Mouse (Mus musculus) cerebellum, adult 18-20 months (tissue): ENCODE results near the gene Sar1a.

ENCODE experiments used
- DNase-seq, 2 experiments: peaks; one replicate each; pipeline ENCODE4 v3.0.0; 2021

The Sar1a gene

GRCm38 (mm10) chr10:61736671-61737078 lies 56.6 kb downstream of the Sar1a start:
- no peak for DNase-seq

GRCm38 (mm10) chr10:61737537-61737936 lies 57.4 kb downstream of the Sar1a start:
- no peak for DNase-seq

GRCm38 (mm10) chr10:61738126-61738525 lies 58.0 kb downstream of the Sar1a start:
- DNase-seq, result no peak

GRCm38 (mm10) chr10:61741306-61741705 lies 61.2 kb downstream of the Sar1a start:
- no peak for DNase-seq

GRCm38 (mm10) chr10:61741873-61742272 lies 61.8 kb downstream of the Sar1a start:
- DNase-seq, result no peak

GRCm38 (mm10) chr10:61742336-61742735 lies 62.2 kb downstream of the Sar1a start:
- no peak for DNase-seq
